Mouse (Mus musculus): Measurements from ENCODE around the gene Serpina3i.
"Not testable (repeated sequence)": the region's sequence is repeated elsewhere in the genome, so short reads cannot be mapped to it uniquely, and the experiment has no call there.

Serpina3i gene

GRCm38 (mm10) chr12:104262863-104263262 is at the start of gene Serpina3i:
Serpina3i (plus strand) TSS chr12:104263122.
- no peak for DNase-seq

GRCm38 (mm10) chr12:104213689-104214444 is 49.1 kb upstream of the Serpina3i start:
- no peak for DNase-seq

- no peak for DNase-seq
These were observed 48.5 kb upstream of the Serpina3i start, which contains the start of gene Serpina3f for GRCm38 (mm10) chr12:104214445-104214753. Serpina3f (plus strand) TSS chr12:104214544.

GRCm38 (mm10) chr12:104215249-104215648 is 47.7 kb upstream of the Serpina3i start:
- DNase-seq: no peak

- no peak for DNase-seq
These were observed 41.3 kb upstream of the Serpina3i start for GRCm38 (mm10) chr12:104221616-104222015.

- no peak for DNase-seq
These were observed 39.2 kb upstream of the Serpina3i start for GRCm38 (mm10) chr12:104223690-104224089.

- no peak for DNase-seq
These were observed 38.2 kb upstream of the Serpina3i start for GRCm38 (mm10) chr12:104224598-104225300.

GRCm38 (mm10) chr12:104230762-104231161 is 32.2 kb upstream of the Serpina3i start:
- no peak for DNase-seq

GRCm38 (mm10) chr12:104235915-104236314 is 27.0 kb upstream of the Serpina3i start, which contains the start of gene Serpina3g:
Serpina3g (plus strand) TSS chr12:104236245.
- no peak for DNase-seq

- not testable (repeated sequence) for DNase-seq
These were observed 24.9 kb upstream of the Serpina3i start for GRCm38 (mm10) chr12:104238048-104238447.

GRCm38 (mm10) chr12:104243307-104243706 is 19.6 kb upstream of the Serpina3i start:
- DNase-seq: peak in 1 of 2 experiments; percentile 29

GRCm38 (mm10) chr12:104245092-104245491 is 17.8 kb upstream of the Serpina3i start:
- DNase-seq: no peak

GRCm38 (mm10) chr12:104245595-104245994 is 17.3 kb upstream of the Serpina3i start:
- no peak for DNase-seq

GRCm38 (mm10) chr12:104247553-104248002 is 15.3 kb upstream of the Serpina3i start:
- DNase-seq: no peak

GRCm38 (mm10) chr12:104248231-104248630 is 14.7 kb upstream of the Serpina3i start:
- DNase-seq: no peak

GRCm38 (mm10) chr12:104261041-104261440 is 1.9 kb upstream of the Serpina3i start:
- no peak for DNase-seq

GRCm38 (mm10) chr12:104266374-104266773 is 3.5 kb downstream of the Serpina3i start:
- DNase-seq: no peak

GRCm38 (mm10) chr12:104278216-104279055 is 15.5 kb downstream of the Serpina3i start:
- DNase-seq: no peak

- no peak for DNase-seq
These were observed 16.1 kb downstream of the Serpina3i start for GRCm38 (mm10) chr12:104279056-104279435.

GRCm38 (mm10) chr12:104283380-104283779 is 20.5 kb downstream of the Serpina3i start:
- DNase-seq: no peak

- no peak for DNase-seq
These were observed 25.4 kb downstream of the Serpina3i start for GRCm38 (mm10) chr12:104288336-104288735.

- no peak for DNase-seq
These were observed 26.9 kb downstream of the Serpina3i start for GRCm38 (mm10) chr12:104289872-104290271.

- DNase-seq: no peak
These were observed 31.0 kb downstream of the Serpina3i start for GRCm38 (mm10) chr12:104293963-104294362.
